Mouse (Mus musculus) MEL (cell line): ENCODE data around the gene Hsd17b2. TPM values are rescaled to one million over a fixed set of nuclear protein-coding genes. Genes with fewer than 3 reads are reported as not detected.

Experiments
- DNase-seq: peaks from one replicate; pipeline ENCODE4 v3.0.0; 2011; ENCODE audit warnings: low read depth, low spot score
- H3K27ac ChIP-seq: 2 replicates; pipeline ENCODE4 v1.5.1; 2012; ENCODE audit warnings: low read depth, mild to moderate bottlenecking, control low read depth, low read length, moderate library complexity; ENCODE audit not compliant: control insufficient read depth
- H3K27me3 ChIP-seq, 2 experiments: fragments of 150-350 bp in 1 of 2; sonication (generic) in 1 of 2; 2 replicates each; pipeline ENCODE4 v1.6.1; 2012; ENCODE audit warnings: low read length in 2 of 2, mild to moderate bottlenecking in 2 of 2, improper control_type of control experiment in 1 of 2, moderate library complexity in 1 of 2; ENCODE audit not compliant: insufficient read depth in 2 of 2, control insufficient read depth in 1 of 2
- H3K36me3 ChIP-seq, 2 experiments: 2 replicates each; pipeline ENCODE4 v1.6.1; 2012 to 2014; ENCODE audit warnings: low read length in 2 of 2, improper control_type of control experiment in 1 of 2, inconsistent platforms in 1 of 2, mild to moderate bottlenecking in 1 of 2; ENCODE audit not compliant: insufficient read depth in 2 of 2, control insufficient read depth in 1 of 2
- H3K4me1 ChIP-seq, 2 experiments: fragments of 150-350 bp in 1 of 2; sonication (generic) in 1 of 2; 2 replicates each; pipeline ENCODE4 v1.6.1; 2012; ENCODE audit warnings: low read length in 2 of 2, improper control_type of control experiment in 1 of 2, mild to moderate bottlenecking in 1 of 2; ENCODE audit not compliant: insufficient read depth in 2 of 2, control insufficient read depth in 1 of 2
- H3K4me3 ChIP-seq, 2 experiments: fragments of 150-350 bp in 1 of 2; sonication (generic) in 1 of 2; 2 replicates each; pipeline ENCODE4 v1.5.1; 2012; ENCODE audit warnings: low read depth in 2 of 2, low read length in 2 of 2, mild to moderate bottlenecking in 2 of 2, moderate library complexity in 2 of 2, control low read depth in 1 of 2, improper control_type of control experiment in 1 of 2; ENCODE audit not compliant: control insufficient read depth in 1 of 2, insufficient read depth in 1 of 2
- H3K79me2 ChIP-seq: 2 replicates; pipeline ENCODE4 v1.6.1; 2012; ENCODE audit warnings: mild to moderate bottlenecking, low read length, moderate library complexity; ENCODE audit not compliant: control insufficient read depth, poor library complexity, insufficient read depth
- H3K9ac ChIP-seq: 2 replicates; pipeline ENCODE4 v1.6.1; 2012; ENCODE audit warnings: low read depth, mild to moderate bottlenecking, control low read depth, low read length, moderate library complexity; ENCODE audit not compliant: control insufficient read depth, poor library complexity, severe bottlenecking
- H3K9me3 ChIP-seq: fragments of 150-350 bp; sonication (generic); replicated peaks from 2 replicates; pipeline ENCODE4 v1.6.1; 2012; ENCODE audit warnings: mild to moderate bottlenecking, low read length, improper control_type of control experiment, moderate library complexity; ENCODE audit not compliant: insufficient read depth
- BHLHE40 ChIP-seq: IDR thresholded peaks from 2 replicates; pipeline ENCODE4 v1.6.1; 2012; ENCODE audit warnings: low read depth, mild to moderate bottlenecking, inconsistent platforms, low read length, improper control_type of control experiment, borderline replicate concordance
- CHD1 ChIP-seq: IDR thresholded peaks from 2 replicates; pipeline ENCODE4 v1.6.1; 2012; ENCODE audit warnings: low read depth, mild to moderate bottlenecking, inconsistent platforms, low read length, improper control_type of control experiment
- CHD2 ChIP-seq: IDR thresholded peaks from 2 replicates; pipeline ENCODE4 v1.6.1; 2011; ENCODE audit warnings: low read length, improper control_type of control experiment
- E2F4 ChIP-seq: IDR thresholded peaks from 2 replicates; pipeline ENCODE4 v1.6.1; 2011; ENCODE audit warnings: low read depth, low read length, improper control_type of control experiment, borderline replicate concordance
- ELF1 ChIP-seq: IDR thresholded peaks from 2 replicates; pipeline ENCODE4 v1.6.1; 2014; ENCODE audit warnings: low read depth, mild to moderate bottlenecking, inconsistent platforms, low read length, improper control_type of control experiment, moderate library complexity
- ETS1 ChIP-seq: IDR thresholded peaks from 2 replicates; pipeline ENCODE4 v1.6.1; 2012; ENCODE audit warnings: low read depth, mild to moderate bottlenecking, inconsistent platforms, low read length, improper control_type of control experiment, moderate library complexity
- GABPA ChIP-seq: IDR thresholded peaks from 2 replicates; pipeline ENCODE4 v1.6.1; 2012; ENCODE audit warnings: low read depth, mild to moderate bottlenecking, inconsistent platforms, low read length, improper control_type of control experiment, moderate library complexity
- GATA1 ChIP-seq: IDR thresholded peaks from 2 replicates; pipeline ENCODE4 v1.6.1; 2011; ENCODE audit warnings: low read depth, low read length, improper control_type of control experiment
- JUND ChIP-seq: IDR thresholded peaks from 2 replicates; pipeline ENCODE4 v1.6.1; 2011; ENCODE audit warnings: low read depth, mild to moderate bottlenecking, improper control_type of control experiment, low read length
- KAT2A ChIP-seq: conservative IDR thresholded peaks from 2 replicates; pipeline ENCODE4 v1.6.1; 2012; ENCODE audit warnings: low read depth, low read length, improper control_type of control experiment, inconsistent platforms
- MAFK ChIP-seq: IDR thresholded peaks from 2 replicates; pipeline ENCODE4 v1.6.1; 2011; ENCODE audit warnings: low read depth, mild to moderate bottlenecking, low read length, improper control_type of control experiment, borderline replicate concordance
- MAX ChIP-seq: IDR thresholded peaks from 2 replicates; pipeline ENCODE4 v1.6.1; 2011; ENCODE audit warnings: low read length, improper control_type of control experiment
- NELFE ChIP-seq: IDR thresholded peaks from 2 replicates; pipeline ENCODE4 v1.6.1; 2011; ENCODE audit warnings: low read depth, low read length, improper control_type of control experiment
- NRF1 ChIP-seq: IDR thresholded peaks from 2 replicates; pipeline ENCODE4 v1.6.1; 2014; ENCODE audit warnings: low read depth, mild to moderate bottlenecking, inconsistent platforms, low read length, improper control_type of control experiment, moderate library complexity; ENCODE audit not compliant: poor library complexity, insufficient read depth, severe bottlenecking
- POLR2A ChIP-seq, 2 experiments: IDR thresholded peaks; 2 replicates each; pipeline ENCODE4 v1.6.1; 2011 to 2012; ENCODE audit warnings: low read length in 2 of 2, mild to moderate bottlenecking in 2 of 2, control low read depth in 1 of 2, improper control_type of control experiment in 1 of 2, low read depth in 1 of 2, moderate library complexity in 1 of 2; ENCODE audit not compliant: control insufficient read depth in 1 of 2, insufficient read depth in 1 of 2, poor library complexity in 1 of 2
- POLR2AphosphoS2 ChIP-seq: IDR thresholded peaks from 2 replicates; pipeline ENCODE4 v1.6.1; 2011; ENCODE audit warnings: low read length, improper control_type of control experiment
- TAL1 ChIP-seq: IDR thresholded peaks from 2 replicates; pipeline ENCODE4 v1.6.1; 2012; ENCODE audit warnings: mild to moderate bottlenecking, inconsistent platforms, low read length, moderate library complexity, mixed read lengths
- TBP ChIP-seq: IDR thresholded peaks from 2 replicates; pipeline ENCODE4 v1.8.0; 2011; ENCODE audit warnings: low read depth, low read length, improper control_type of control experiment
- TCF12 ChIP-seq: IDR thresholded peaks from 2 replicates; pipeline ENCODE4 v1.6.1; 2014; ENCODE audit warnings: low read depth, mild to moderate bottlenecking, inconsistent platforms, low read length, improper control_type of control experiment, moderate library complexity
- UBTF ChIP-seq: IDR thresholded peaks from 2 replicates; pipeline ENCODE4 v1.6.1; 2012; ENCODE audit warnings: low read depth, mild to moderate bottlenecking, inconsistent platforms, low read length, improper control_type of control experiment, moderate library complexity, borderline replicate concordance; ENCODE audit not compliant: insufficient read depth
- USF1 ChIP-seq: IDR thresholded peaks from 2 replicates; pipeline ENCODE4 v1.6.1; 2014; ENCODE audit warnings: low read depth, mild to moderate bottlenecking, inconsistent platforms, low read length, improper control_type of control experiment, moderate library complexity
- ZNF384 ChIP-seq: IDR thresholded peaks from 2 replicates; pipeline ENCODE4 v1.6.1; 2012; ENCODE audit warnings: low read depth, mild to moderate bottlenecking, inconsistent platforms, low read length, improper control_type of control experiment
- polyA plus RNA-seq, 2 experiments: library from polyadenylated mRNA; stranded (reverse) in 1 of 2; unstranded in 1 of 2; fragments of >175 nt in 1 of 2; fragments of >200 nt in 1 of 2; gene quantifications; 2 replicates each; pipeline versions ENCODE4 v1.2.1 to v1.2.4; 2012; ENCODE audit warnings: low replicate concordance in 2 of 2, low read depth in 1 of 2; ENCODE audit not compliant: insufficient read length in 2 of 2, insufficient read depth in 1 of 2, missing spikeins in 1 of 2
- total RNA-seq: library from RNA; depleted of rRNA; stranded (reverse); fragments of 300-350 nt; gene quantifications from 2 replicates; pipeline ENCODE4 v1.2.3, GENCODE M21; 2012

The Hsd17b2 gene
- total and polyA plus RNA-seq, 3 experiments: not detected

GRCm38 (mm10) chr8:117779344-117779743, 77.6 kb downstream of the Hsd17b2 start:
- Histone ChIP-seq H3K9ac (no peak overlapping the region), H3K27me3 (peaks cover 0 to 2% of the 10 kb centered on the region in 2 experiments; a peak in 2 of 4 replicates), H3K27ac (no peak overlapping the region)

GRCm38 (mm10) chr8:117781375-117782129, 79.8 kb downstream of the Hsd17b2 start:
- no peaks in the 10 kb centered on the region for H3K36me3 ChIP-seq
- TF ChIP-seq GABPA: no peak
- no peak for TF ChIP-seq TAL1
- no peak for TF ChIP-seq USF1
- no peak for TF ChIP-seq POLR2A (IDR thresholded peaks at IDR 0.05; ENCODE audit: control insufficient read depth in 1 of 2, insufficient read depth in 1 of 2, low read depth in 1 of 2, low read length in 2 of 2, poor library complexity in 1 of 2)
- TF ChIP-seq JUND: no peak
- no peak for TF ChIP-seq ETS1
- TF ChIP-seq NELFE: no peak
- peaks cover 0 to 2% of the 10 kb centered on the region in 2 experiments; a peak in 2 of 4 replicates for H3K27me3 ChIP-seq
- H3K9ac ChIP-seq: no peak overlapping the region
- H3K27ac ChIP-seq: no peak overlapping the region
- no peaks in the 10 kb centered on the region for H3K4me1 ChIP-seq
- DNase-seq: no peak
- H3K4me3 ChIP-seq: no peak overlapping the region
- no peaks in the 10 kb centered on the region for H3K79me2 ChIP-seq
- H3K9me3 ChIP-seq: no peaks in the 10 kb centered on the region

More at GRCm38 (mm10) chr8:117779344-117779743, 77.6 kb downstream of the Hsd17b2 start:
- Histone ChIP-seq H3K4me1 (no peaks in the 10 kb centered on the region), H3K4me3 (no peak overlapping the region), H3K79me2 (no peaks in the 10 kb centered on the region), H3K9me3 (no peaks in the 10 kb centered on the region), H3K36me3 (no peaks in the 10 kb centered on the region)
- no peak for TF ChIP-seq GATA1
- TF ChIP-seq E2F4: no peak
- no peak for TF ChIP-seq TBP
- no peak for TF ChIP-seq NRF1
- TF ChIP-seq KAT2A: no peak
- TF ChIP-seq MAX: no peak
- TF ChIP-seq ZNF384: no peak
- no peak for TF ChIP-seq TAL1
- TF ChIP-seq POLR2AphosphoS2: no peak
- no peak for TF ChIP-seq POLR2A (IDR thresholded peaks at IDR 0.05; ENCODE audit: control insufficient read depth in 1 of 2, insufficient read depth in 1 of 2, low read depth in 1 of 2, low read length in 2 of 2, poor library complexity in 1 of 2)
- no peak for TF ChIP-seq BHLHE40
- TF ChIP-seq UBTF: no peak
- no peak for TF ChIP-seq ETS1
- no peak for TF ChIP-seq MAFK
- TF ChIP-seq ELF1: no peak
- no peak for TF ChIP-seq TCF12
- TF ChIP-seq NELFE: no peak
- no peak for TF ChIP-seq CHD1
- TF ChIP-seq CHD2: no peak
- no peak for DNase-seq
